Mouse (Mus musculus): ENCODE measurements around the gene Ttc7b.

Gene Ttc7b

GRCm38 (mm10) chr12:100382526-100382925 is 138.1 kb downstream of the Ttc7b start:
- no peak for DNase-seq (ENCODE audit: low read depth, low spot score)

GRCm38 (mm10) chr12:100381941-100382340 is 138.7 kb downstream of the Ttc7b start:
- no peak for DNase-seq (ENCODE audit: low read depth, low spot score)

- no peak for DNase-seq (ENCODE audit: low read depth, low spot score)
These were observed 139.8 kb downstream of the Ttc7b start for GRCm38 (mm10) chr12:100380697-100381291.

GRCm38 (mm10) chr12:100379833-100380232 is 140.8 kb downstream of the Ttc7b start:
- DNase-seq (ENCODE audit: low read depth, low spot score): no peak

GRCm38 (mm10) chr12:100378266-100378665 is 142.4 kb downstream of the Ttc7b start:
- no peak for DNase-seq (ENCODE audit: low read depth, low spot score)

GRCm38 (mm10) chr12:100377791-100378190 is 142.8 kb downstream of the Ttc7b start:
- DNase-seq (ENCODE audit: low read depth, low spot score): no peak

- no peak for DNase-seq (ENCODE audit: low read depth, low spot score)
These were observed 144.8 kb downstream of the Ttc7b start for GRCm38 (mm10) chr12:100375801-100376200.

- DNase-seq (ENCODE audit: low read depth, low spot score): no peak
These were observed 147.8 kb downstream of the Ttc7b start for GRCm38 (mm10) chr12:100372785-100373184.

GRCm38 (mm10) chr12:100372015-100372414 is 148.6 kb downstream of the Ttc7b start:
- DNase-seq (ENCODE audit: low read depth, low spot score): no peak

GRCm38 (mm10) chr12:100369786-100370185 is 150.8 kb downstream of the Ttc7b start:
- no peak for DNase-seq (ENCODE audit: low read depth, low spot score)

- DNase-seq (ENCODE audit: low read depth, low spot score): no peak
These were observed 151.4 kb downstream of the Ttc7b start for GRCm38 (mm10) chr12:100369220-100369619.

- no peak for DNase-seq (ENCODE audit: low read depth, low spot score)
These were observed 159.3 kb downstream of the Ttc7b start for GRCm38 (mm10) chr12:100361330-100361729.

- DNase-seq (ENCODE audit: low read depth, low spot score): no peak
These were observed 162.5 kb downstream of the Ttc7b start for GRCm38 (mm10) chr12:100358040-100358620.

GRCm38 (mm10) chr12:100356407-100356806 is 164.2 kb downstream of the Ttc7b start:
- DNase-seq (ENCODE audit: low read depth, low spot score): no peak

- no peak for DNase-seq (ENCODE audit: low read depth, low spot score)
These were observed 165.1 kb downstream of the Ttc7b start for GRCm38 (mm10) chr12:100355565-100355964.

- DNase-seq (ENCODE audit: low read depth, low spot score): no peak
These were observed 166.7 kb downstream of the Ttc7b start for GRCm38 (mm10) chr12:100353954-100354353.

GRCm38 (mm10) chr12:100353075-100353782 is 167.4 kb downstream of the Ttc7b start:
- no peak for DNase-seq (ENCODE audit: low read depth, low spot score)

- no peak for DNase-seq (ENCODE audit: low read depth, low spot score)
These were observed 168.5 kb downstream of the Ttc7b start for GRCm38 (mm10) chr12:100352094-100352493.

- no peak for DNase-seq (ENCODE audit: low read depth, low spot score)
These were observed 177.1 kb downstream of the Ttc7b start for GRCm38 (mm10) chr12:100343554-100343953.

GRCm38 (mm10) chr12:100341614-100342013 is 179.0 kb downstream of the Ttc7b start:
- DNase-seq (ENCODE audit: low read depth, low spot score): no peak

GRCm38 (mm10) chr12:100340901-100341460 is 179.6 kb downstream of the Ttc7b start:
- no peak for DNase-seq (ENCODE audit: low read depth, low spot score)

GRCm38 (mm10) chr12:100338055-100338454 is 182.6 kb downstream of the Ttc7b start:
- no peak for DNase-seq (ENCODE audit: low read depth, low spot score)
